Mouse (Mus musculus): Measurements from ENCODE around the gene Mpp2. TPM values are rescaled to one million over a fixed set of nuclear protein-coding genes. Genes with fewer than 3 reads are reported as not detected.

The Mpp2 gene
- polyA plus RNA-seq, 1 experiment: 6.8 TPM

- no peaks in the 10 kb centered on the region for H3K4me1 ChIP-seq (ENCODE audit: control insufficient read depth, insufficient read depth, low read length)
- H3K27ac ChIP-seq (ENCODE audit: insufficient read depth, low read length): no peak overlapping the region
- H3K4me3 ChIP-seq (ENCODE audit: insufficient read depth, low read length): no peak overlapping the region
- TF ChIP-seq POLR2A (IDR thresholded peaks at IDR 0.05; ENCODE audit: low read depth, low read length) (no peak), CTCF (IDR thresholded peaks at IDR 0.05; ENCODE audit: borderline replicate concordance, insufficient read depth, low read length) (no peak)
Observed at GRCm38 (mm10) chr11:102021196-102021595, 67.1 kb downstream of the Mpp2 start.

DNA sequence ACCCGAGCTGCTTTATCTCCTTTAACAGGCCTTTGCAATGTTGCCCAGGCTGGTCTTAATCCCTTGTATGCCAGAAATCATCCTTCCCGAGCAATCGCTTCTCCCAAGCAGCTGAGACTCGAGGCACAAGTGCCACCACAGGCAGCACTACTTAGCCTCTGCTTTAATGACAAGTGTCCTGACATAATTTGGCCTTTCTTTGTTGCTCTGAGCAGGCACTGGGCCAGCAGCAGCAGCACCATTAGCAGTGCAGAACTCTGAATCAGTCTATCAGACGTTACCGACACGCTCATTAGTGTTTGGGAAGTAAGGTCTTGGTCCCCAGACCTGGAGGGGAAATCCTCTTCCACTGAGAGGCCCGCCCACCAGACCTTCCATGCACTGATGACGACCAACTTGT is 68.6 kb downstream of the Mpp2 start:
- no peaks in the 10 kb centered on the region for H3K4me1 ChIP-seq (ENCODE audit: control insufficient read depth, insufficient read depth, low read length)
- H3K27ac ChIP-seq (ENCODE audit: insufficient read depth, low read length): no peak overlapping the region
- no peak overlapping the region for H3K4me3 ChIP-seq (ENCODE audit: insufficient read depth, low read length)
- TF ChIP-seq POLR2A (IDR thresholded peaks at IDR 0.05; ENCODE audit: low read depth, low read length): no peak
- TF ChIP-seq CTCF (IDR thresholded peaks at IDR 0.05; ENCODE audit: borderline replicate concordance, insufficient read depth, low read length): no peak

GRCm38 (mm10) chr11:102016136-102016535 is 72.2 kb downstream of the Mpp2 start:
- TF ChIP-seq CTCF (IDR thresholded peaks at IDR 0.05; ENCODE audit: borderline replicate concordance, insufficient read depth, low read length): no peak
- TF ChIP-seq POLR2A (IDR thresholded peaks at IDR 0.05; ENCODE audit: low read depth, low read length): no peak
- Histone ChIP-seq H3K4me3 (ENCODE audit: insufficient read depth, low read length) (no peak overlapping the region), H3K4me1 (ENCODE audit: control insufficient read depth, insufficient read depth, low read length) (no peaks in the 10 kb centered on the region), H3K27ac (ENCODE audit: insufficient read depth, low read length) (no peak overlapping the region)

DNA sequence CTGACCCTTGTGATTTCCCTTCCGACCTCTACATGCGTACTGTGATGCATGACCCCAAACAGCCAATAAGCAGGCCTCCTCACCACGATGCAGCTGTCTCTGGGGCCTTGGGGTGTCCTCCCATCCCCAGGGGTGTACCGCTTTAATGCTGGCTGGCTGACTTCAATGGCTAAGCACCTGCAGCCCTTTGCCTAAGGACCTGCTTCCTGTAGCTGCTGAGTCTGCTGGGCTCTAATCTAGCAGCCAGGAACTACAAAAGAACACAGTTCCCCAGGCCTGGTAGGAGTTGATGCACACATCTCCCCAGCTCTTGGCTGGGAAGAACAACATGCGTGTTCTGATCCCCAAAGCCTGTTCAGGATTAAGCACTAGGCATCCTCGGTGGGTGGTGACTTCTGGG is 72.8 kb downstream of the Mpp2 start:
- TF ChIP-seq CTCF (IDR thresholded peaks at IDR 0.05; ENCODE audit: borderline replicate concordance, insufficient read depth, low read length) (no peak), POLR2A (IDR thresholded peaks at IDR 0.05; ENCODE audit: low read depth, low read length) (no peak)
- Histone ChIP-seq H3K4me1 (ENCODE audit: control insufficient read depth, insufficient read depth, low read length) (no peaks in the 10 kb centered on the region), H3K4me3 (ENCODE audit: insufficient read depth, low read length) (no peak overlapping the region), H3K27ac (ENCODE audit: insufficient read depth, low read length) (no peak overlapping the region)

- H3K4me3 ChIP-seq (ENCODE audit: insufficient read depth, low read length): no peak overlapping the region
- no peak overlapping the region for H3K27ac ChIP-seq (ENCODE audit: insufficient read depth, low read length)
- TF ChIP-seq POLR2A (IDR thresholded peaks at IDR 0.05; ENCODE audit: low read depth, low read length) (no peak), CTCF (IDR thresholded peaks at IDR 0.05; ENCODE audit: borderline replicate concordance, insufficient read depth, low read length) (no peak)
- H3K4me1 ChIP-seq (ENCODE audit: control insufficient read depth, insufficient read depth, low read length): no peaks in the 10 kb centered on the region
Observed at GRCm38 (mm10) chr11:102013201-102013600, 75.1 kb downstream of the Mpp2 start.

- H3K4me3 ChIP-seq (ENCODE audit: insufficient read depth, low read length): no peak overlapping the region
- TF ChIP-seq CTCF (IDR thresholded peaks at IDR 0.05; ENCODE audit: borderline replicate concordance, insufficient read depth, low read length) (no peak), POLR2A (IDR thresholded peaks at IDR 0.05; ENCODE audit: low read depth, low read length) (no peak)
- no peak overlapping the region for H3K27ac ChIP-seq (ENCODE audit: insufficient read depth, low read length)
- no peaks in the 10 kb centered on the region for H3K4me1 ChIP-seq (ENCODE audit: control insufficient read depth, insufficient read depth, low read length)
Observed at GRCm38 (mm10) chr11:102011510-102011909, 76.8 kb downstream of the Mpp2 start.

- Histone ChIP-seq H3K27ac (ENCODE audit: insufficient read depth, low read length) (no peak overlapping the region), H3K4me1 (ENCODE audit: control insufficient read depth, insufficient read depth, low read length) (no peaks in the 10 kb centered on the region), H3K4me3 (ENCODE audit: insufficient read depth, low read length) (no peak overlapping the region)
- no peak for TF ChIP-seq POLR2A (IDR thresholded peaks at IDR 0.05; ENCODE audit: low read depth, low read length)
- no peak for TF ChIP-seq CTCF (IDR thresholded peaks at IDR 0.05; ENCODE audit: borderline replicate concordance, insufficient read depth, low read length)
Observed at GRCm38 (mm10) chr11:102010140-102010539, 78.2 kb downstream of the Mpp2 start.

GRCm38 (mm10) chr11:102008954-102009637 is 79.2 kb downstream of the Mpp2 start:
- Histone ChIP-seq H3K4me1 (ENCODE audit: control insufficient read depth, insufficient read depth, low read length) (no peaks in the 10 kb centered on the region), H3K27ac (ENCODE audit: insufficient read depth, low read length) (no peak overlapping the region), H3K4me3 (ENCODE audit: insufficient read depth, low read length) (no peak overlapping the region)
- no peak for TF ChIP-seq POLR2A (IDR thresholded peaks at IDR 0.05; ENCODE audit: low read depth, low read length)
- no peak for TF ChIP-seq CTCF (IDR thresholded peaks at IDR 0.05; ENCODE audit: borderline replicate concordance, insufficient read depth, low read length)

DNA sequence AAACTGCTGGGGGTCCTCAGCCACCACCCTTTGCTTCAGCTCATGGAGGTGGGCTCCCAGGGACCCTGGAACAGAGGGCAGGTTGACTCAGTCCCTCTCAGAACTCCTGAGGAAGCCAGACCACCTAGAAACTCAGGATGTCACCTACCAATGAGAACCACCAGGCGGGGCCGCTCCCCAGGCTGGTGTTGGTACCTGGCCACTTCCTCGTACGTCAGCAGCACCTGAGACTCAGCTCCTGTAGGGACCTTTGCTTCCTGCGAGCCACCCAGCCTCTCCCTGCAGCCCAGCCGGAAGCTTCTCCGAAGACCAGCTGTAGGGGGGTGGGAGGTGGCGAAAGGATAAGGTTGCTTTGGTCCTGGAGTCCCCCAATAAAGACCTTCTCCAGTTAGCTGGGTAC is 79.9 kb downstream of the Mpp2 start:
- Histone ChIP-seq H3K4me1 (ENCODE audit: control insufficient read depth, insufficient read depth, low read length) (no peaks in the 10 kb centered on the region), H3K27ac (ENCODE audit: insufficient read depth, low read length) (no peak overlapping the region), H3K4me3 (ENCODE audit: insufficient read depth, low read length) (no peak overlapping the region)
- TF ChIP-seq CTCF (IDR thresholded peaks at IDR 0.05; ENCODE audit: borderline replicate concordance, insufficient read depth, low read length): no peak
- no peak for TF ChIP-seq POLR2A (IDR thresholded peaks at IDR 0.05; ENCODE audit: low read depth, low read length)

Other genes starting within 250 kb of the Mpp2 start
- gene Meox1, start 194.1 kb downstream of the Mpp2 start, polyA plus RNA-seq (2011; ENCODE audit: insufficient read length, low read depth, missing spikeins): 6.9 and 16.1 TPM in 2 replicates
- gene Sost, start 121.5 kb downstream of the Mpp2 start, polyA plus RNA-seq (2011; ENCODE audit: insufficient read length, low read depth, missing spikeins): not detected in 2 replicates
- not detected in 2 replicates for gene Cfap97d1, start 104.2 kb downstream of the Mpp2 start, polyA plus RNA-seq (2011; ENCODE audit: insufficient read length, low read depth, missing spikeins)
- 34.8 and 49.4 TPM in 2 replicates for gene Dusp3, start 101.5 kb downstream of the Mpp2 start, polyA plus RNA-seq (2011; ENCODE audit: insufficient read length, low read depth, missing spikeins)
- 0.40 and 0.42 TPM in 2 replicates for gene Mpp3, start 60.1 kb downstream of the Mpp2 start, polyA plus RNA-seq (2011; ENCODE audit: insufficient read length, low read depth, missing spikeins)
- not detected in 2 replicates for gene Cd300lg, start 47.0 kb downstream of the Mpp2 start, polyA plus RNA-seq (2011; ENCODE audit: insufficient read length, low read depth, missing spikeins)
- gene Ppy, start 12.8 kb upstream of the Mpp2 start, polyA plus RNA-seq (2011; ENCODE audit: insufficient read length, low read depth, missing spikeins): not detected in 2 replicates
- not detected in 2 replicates for gene Pyy, start 19.3 kb upstream of the Mpp2 start, polyA plus RNA-seq (2011; ENCODE audit: insufficient read length, low read depth, missing spikeins)
- not detected in 2 replicates for gene Nags, start 57.0 kb upstream of the Mpp2 start, polyA plus RNA-seq (2011; ENCODE audit: insufficient read length, low read depth, missing spikeins)
- 11.2 and 14.9 TPM in 2 replicates for gene Tmem101, start 67.9 kb upstream of the Mpp2 start, polyA plus RNA-seq (2011; ENCODE audit: insufficient read length, low read depth, missing spikeins)
- 113 and 124 TPM in 2 replicates for gene Lsm12, start 96.8 kb upstream of the Mpp2 start, polyA plus RNA-seq (2011; ENCODE audit: insufficient read length, low read depth, missing spikeins)
- 37.9 and 40.0 TPM in 2 replicates for gene G6pc3, start 101.1 kb upstream of the Mpp2 start, polyA plus RNA-seq (2011; ENCODE audit: insufficient read length, low read depth, missing spikeins)
- gene Hdac5, start 141.7 kb upstream of the Mpp2 start, polyA plus RNA-seq (2011; ENCODE audit: insufficient read length, low read depth, missing spikeins): 47.8 and 54.9 TPM in 2 replicates
- 6.5 and 10.2 TPM in 2 replicates for gene BC030867, start 160.4 kb upstream of the Mpp2 start, polyA plus RNA-seq (2011; ENCODE audit: insufficient read length, low read depth, missing spikeins)
- gene Asb16, start 180.2 kb upstream of the Mpp2 start, polyA plus RNA-seq (2011; ENCODE audit: insufficient read length, low read depth, missing spikeins): 0.37 and 0.45 TPM in 2 replicates
- 37.7 and 44.6 TPM in 2 replicates for gene Tmub2, start 196.4 kb upstream of the Mpp2 start, polyA plus RNA-seq (2011; ENCODE audit: insufficient read length, low read depth, missing spikeins)
- 50.7 and 55.6 TPM in 2 replicates for gene Atxn7l3, start 208.1 kb upstream of the Mpp2 start, polyA plus RNA-seq (2011; ENCODE audit: insufficient read length, low read depth, missing spikeins)
- 75.5 and 102 TPM in 2 replicates for gene Ubtf, start 231.2 kb upstream of the Mpp2 start, polyA plus RNA-seq (2011; ENCODE audit: insufficient read length, low read depth, missing spikeins)